Mouse (Mus musculus): Measurements from ENCODE around the gene 3830403N18Rik. TPM values are rescaled to one million over a fixed set of nuclear protein-coding genes. Genes with fewer than 3 reads are reported as not detected.
"Not testable (repeated sequence)": the region's sequence is repeated elsewhere in the genome, so short reads cannot be mapped to it uniquely, and the experiment has no call there.

The 3830403N18Rik gene
- under 1 TPM; 0.87 TPM for total RNA-seq (2021)
- long read RNA-seq, experiment 1, partial matches to known transcripts, result 4 of 6 reads
- long read RNA-seq, experiment 1, other reads (novel, unspliced or antisense), result 2 of 6 reads
- long read RNA-seq, experiment 2, partial matches to known transcripts, result 2 of 2 reads
- long read RNA-seq, experiment 2, other reads (novel, unspliced or antisense), result 0 of 2 reads

- DNase-seq, result not testable (repeated sequence)
These were observed at the start of gene 3830403N18Rik for GRCm38 (mm10) chrX:56136336-56136909. Gene 3830403N18Rik, plus strand, starts transcription at chrX:56136572.

DNA sequence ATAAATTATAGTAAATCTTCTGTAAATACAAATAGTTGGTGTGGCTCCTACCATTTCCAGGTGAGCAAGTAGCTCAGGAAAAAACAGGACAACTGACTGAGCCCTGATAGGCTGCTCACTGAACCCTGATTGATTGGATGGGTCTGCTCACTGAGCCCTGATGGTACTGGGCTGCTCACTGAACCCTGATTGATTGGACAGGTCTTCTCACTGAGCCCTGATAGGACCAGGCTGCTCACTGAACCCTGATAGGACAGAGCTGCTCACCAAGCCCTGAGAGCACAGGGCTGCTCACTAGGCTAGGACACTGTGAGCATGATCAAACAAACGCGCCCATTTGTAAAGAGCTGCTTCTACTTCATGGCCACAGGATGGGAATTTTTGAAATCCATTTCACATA, 15.0 kb downstream of the 3830403N18Rik start:
- DNase-seq, result no peak

GRCm38 (mm10) chrX:56186449-56186848, 50.1 kb downstream of the 3830403N18Rik start:
- DNase-seq, result not testable (repeated sequence)

Other genes starting within 250 kb of the 3830403N18Rik start
- gene Gm773, start 76.3 kb downstream of the 3830403N18Rik start, total RNA-seq (2021), result not detected
- 1 to 10 TPM; 5.3 to 6.1 TPM for gene Zfp449, start 209.8 kb downstream of the 3830403N18Rik start, total RNA-seq (2021)
- gene Smim10l2a, start 238.0 kb downstream of the 3830403N18Rik start, total RNA-seq (2021), result under 1 TPM; 0.26 to 0.45 TPM